Mouse (Mus musculus) heart, adult 2 months (tissue): Measurements from ENCODE around the gene Cdca7. TPM values are rescaled to one million over a fixed set of nuclear protein-coding genes. Genes with fewer than 3 reads are reported as not detected.
A peak's percentile ranks its signal among the peaks of the same experiment; 100 is the strongest.

Experiments
- DNase-seq, 2 experiments: peaks; one replicate each; pipeline ENCODE4 v3.0.0; 2021
- H3K27ac ChIP-seq: fragments of 200-600 bp; 2 replicates; pipeline ENCODE4 v1.8.1; 2022
- H3K27me3 ChIP-seq: fragments of 200-500 bp; 2 replicates; pipeline ENCODE4 v1.6.1; 2012; ENCODE audit warnings: mild to moderate bottlenecking, low read length, inconsistent platforms, mixed read lengths; ENCODE audit not compliant: control insufficient read depth, insufficient read depth
- H3K36me3 ChIP-seq: fragments of 200-500 bp; 2 replicates; pipeline ENCODE4 v1.6.1; 2012; ENCODE audit warnings: low read length, inconsistent platforms; ENCODE audit not compliant: control insufficient read depth, insufficient read depth
- H3K4me1 ChIP-seq: fragments of 200-500 bp; 2 replicates; pipeline ENCODE4 v1.6.1; 2011; ENCODE audit warnings: low read length; ENCODE audit not compliant: control insufficient read depth, insufficient read depth
- H3K4me3 ChIP-seq: fragments of 200-600 bp; 2 replicates; pipeline ENCODE4 v1.8.1; 2022
- H3K79me2 ChIP-seq: fragments of 200-500 bp; replicated peaks from 2 replicates; pipeline ENCODE4 v1.6.1; 2012; ENCODE audit warnings: mild to moderate bottlenecking, inconsistent platforms, low read length, moderate library complexity, mixed read lengths; ENCODE audit not compliant: control insufficient read depth, insufficient read depth
- H3K9ac ChIP-seq: fragments of 200-500 bp; 2 replicates; pipeline ENCODE4 v1.6.1; 2012; ENCODE audit warnings: low read depth, mild to moderate bottlenecking, control low read depth, inconsistent platforms, low read length, mixed read lengths
- CTCF ChIP-seq: fragments of 200-600 bp; IDR thresholded peaks from 2 replicates; pipeline ENCODE4 v1.8.1; 2022; ENCODE audit warnings: antibody characterized with exemption, mild to moderate bottlenecking, moderate library complexity
- EP300 ChIP-seq: fragments of 200-500 bp; IDR thresholded peaks from 2 replicates; pipeline ENCODE4 v1.6.1; 2011; ENCODE audit warnings: low read depth, low read length, control low read depth; ENCODE audit not compliant: insufficient read depth
- POLR2A ChIP-seq: fragments of 200-500 bp; IDR thresholded peaks from 2 replicates; pipeline ENCODE4 v1.6.1; 2011; ENCODE audit warnings: mild to moderate bottlenecking, low read depth, low read length, control low read depth; ENCODE audit not compliant: insufficient read depth
- WGBS: fragments of 180-500 bp; shearing (Covaris S2); methylation state at CpG from one replicate; pipeline ENCODE4 v1.1.7; 2018; 5-methylcytosine and 5-hydroxymethylcytosine counted together
- intact Hi-C: fragments of 180-260 bp; cut with DNase I; formaldehyde crosslinking; loops from one replicate; pipeline ENCODE4 v1.15.1; 2025
- polyA plus RNA-seq: library from polyadenylated mRNA; depleted of rRNA; stranded (reverse); fragments of >200 nt; gene quantifications from 2 replicates; pipeline ENCODE4 v1.2.3, GENCODE M21; 2012
- total RNA-seq, 2 experiments: library from RNA; stranded (reverse); gene quantifications; 2 replicates each; pipeline ENCODE4 v1.2.3; 2021

Cdca7 gene
- total and polyA plus RNA-seq, 3 experiments = 1.2 to 2.5 (median 1.9) TPM

DNA sequence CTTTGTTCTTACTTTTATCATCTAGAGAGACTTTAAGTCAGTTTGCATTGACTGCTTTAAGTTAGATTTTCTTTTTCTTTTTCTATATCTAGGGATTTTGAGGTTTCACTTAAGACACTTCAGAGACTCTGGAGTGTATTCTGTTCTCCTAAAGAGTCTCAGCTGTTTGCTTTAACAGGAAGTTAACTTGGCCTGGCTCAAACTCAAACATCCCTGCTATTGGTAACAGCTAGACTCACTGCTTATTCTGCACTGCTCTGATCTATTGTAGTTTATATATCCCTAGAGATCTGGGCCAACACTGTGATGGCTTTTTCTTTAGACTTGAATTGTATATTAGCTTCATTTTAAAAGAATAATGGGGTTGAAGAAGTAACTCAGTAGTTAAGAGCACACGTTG is 8.4 kb upstream of the Cdca7 start:
- no peaks in the 10 kb centered on the region for H3K36me3 ChIP-seq
- H3K27me3 ChIP-seq = no peaks in the 10 kb centered on the region
- no peak overlapping the region for H3K27ac ChIP-seq
- no peak overlapping the region for H3K4me3 ChIP-seq
- intact Hi-C loops = no loop called here
- no peak for TF ChIP-seq CTCF
- no peak for TF ChIP-seq POLR2A
- no peaks in the 10 kb centered on the region for H3K79me2 ChIP-seq
- WGBS = 74% methylated on average over 1 of the region's 1 CpGs
- DNase-seq = no peak
- no peak overlapping the region for H3K9ac ChIP-seq
- H3K4me1 ChIP-seq = no peaks in the 10 kb centered on the region

DNA sequence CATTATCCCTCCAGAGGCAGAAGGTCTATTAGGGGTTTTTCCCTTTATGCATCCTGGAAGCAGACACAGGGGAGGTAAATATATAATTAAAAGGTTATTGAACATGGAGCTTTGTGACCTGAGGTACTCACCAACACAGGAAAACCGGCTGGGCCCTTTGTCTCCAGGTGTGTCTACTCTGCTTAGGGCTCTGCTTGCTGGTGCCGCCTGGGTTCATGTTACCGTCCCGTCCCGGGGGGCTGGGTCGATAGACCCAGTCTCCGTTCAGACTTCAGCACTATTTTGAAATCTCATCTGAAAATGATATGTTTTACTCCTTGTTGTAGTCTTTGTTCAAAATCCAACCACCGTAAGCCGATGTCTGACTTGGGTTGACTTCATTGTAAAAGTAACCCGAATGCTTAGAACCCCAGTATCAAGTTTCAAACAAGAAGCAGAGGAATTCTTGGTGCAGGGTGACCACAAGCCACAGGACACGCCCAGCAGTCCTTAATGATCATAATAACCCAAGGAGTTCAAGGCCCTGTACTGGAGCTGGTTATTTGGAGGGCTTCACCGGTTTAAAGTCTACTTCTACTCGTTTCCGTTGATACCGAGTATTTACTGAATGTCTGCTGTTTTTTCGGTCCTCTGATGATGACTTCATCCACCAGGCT is 4.4 kb upstream of the Cdca7 start:
- H3K4me1 ChIP-seq = no peaks in the 10 kb centered on the region
- WGBS = 87% methylated on average over 16 of the region's 16 CpGs
- H3K4me3 ChIP-seq = no peak overlapping the region
- DNase-seq = no peak
- intact Hi-C loops = no loop called here
- H3K9ac ChIP-seq = no peak overlapping the region
- TF ChIP-seq CTCF (no peak), POLR2A (no peak), EP300 (no peak)
- no peaks in the 10 kb centered on the region for H3K79me2 ChIP-seq
- H3K27ac ChIP-seq = no peak overlapping the region
- no peaks in the 10 kb centered on the region for H3K27me3 ChIP-seq
- H3K36me3 ChIP-seq = peaks cover 2% of the 10 kb centered on the region; the same call in 1 of the 2 replicates

DNA sequence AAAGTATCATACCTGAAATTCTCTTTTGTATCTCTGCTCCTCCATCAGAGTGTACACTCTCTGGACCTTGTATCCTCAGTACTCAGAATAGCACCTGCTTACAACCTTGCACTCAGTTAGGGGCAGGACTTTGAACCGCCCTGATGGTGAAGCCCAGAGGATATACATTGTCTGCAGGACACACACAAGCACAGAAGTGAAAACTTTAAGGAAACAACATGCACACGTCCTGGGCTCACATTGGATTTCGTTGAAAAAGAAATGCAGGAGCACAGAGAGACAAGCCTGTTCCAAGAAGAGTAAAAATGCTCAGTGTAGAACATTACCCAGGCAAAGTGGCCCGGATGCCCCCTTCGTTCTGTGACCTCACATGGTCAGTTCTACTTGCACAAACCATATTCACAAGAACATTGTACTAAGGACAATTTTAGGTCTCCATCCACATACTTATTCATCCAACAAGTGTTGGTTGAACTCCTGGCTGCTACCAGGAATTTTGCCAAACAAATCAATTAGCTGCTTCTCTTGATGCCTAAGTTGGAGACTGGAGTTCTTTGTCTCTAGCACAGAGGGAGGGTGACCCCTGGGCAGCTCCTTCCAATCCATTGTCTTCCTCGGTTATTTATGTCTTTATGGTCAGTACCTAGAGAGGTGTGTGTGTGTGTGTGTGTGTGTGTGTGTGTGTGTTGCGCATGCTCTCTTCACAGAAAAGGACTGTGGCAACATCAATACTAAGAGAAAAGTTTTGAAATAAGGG is 1.2 kb upstream of the Cdca7 start:
- no peaks in the 10 kb centered on the region for H3K4me1 ChIP-seq

DNA sequence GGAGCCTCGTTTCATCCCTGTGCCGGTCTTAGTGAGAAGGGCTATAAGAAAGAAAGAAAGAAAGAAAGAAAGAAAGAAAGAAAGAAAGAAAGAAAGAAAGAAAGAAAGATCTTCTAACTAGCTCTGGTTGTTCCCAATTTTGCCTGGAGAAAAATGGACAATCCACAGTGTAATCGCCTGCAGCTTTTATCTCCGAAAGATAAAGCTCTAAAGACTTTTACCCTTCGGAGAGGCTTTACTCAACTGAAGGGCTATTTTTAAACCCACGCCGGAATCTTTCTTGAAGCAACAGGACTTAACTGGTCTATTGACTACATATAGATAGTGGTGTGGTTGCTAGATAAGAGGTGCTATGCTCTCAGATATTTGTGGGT is 549 bp upstream of the Cdca7 start:
- H3K4me1 ChIP-seq = no peaks in the 10 kb centered on the region
- H3K4me3 ChIP-seq = peak overlapping the region; percentile 54
- H3K27me3 ChIP-seq = no peaks in the 10 kb centered on the region
- peaks cover 2% of the 10 kb centered on the region; the same call in 1 of the 2 replicates for H3K36me3 ChIP-seq
- WGBS = 4% methylated on average over 7 of the region's 7 CpGs
- no peak for TF ChIP-seq EP300
- no peak for TF ChIP-seq CTCF
- TF ChIP-seq POLR2A = no peak
- intact Hi-C loops = no loop called here
- H3K27ac ChIP-seq = peak overlapping the region; percentile 76
- no peak overlapping the region for H3K9ac ChIP-seq
- DNase-seq = no peak
- no peaks in the 10 kb centered on the region for H3K79me2 ChIP-seq

More for the DNA sequence above, 1.2 kb upstream of the Cdca7 start:
- Histone ChIP-seq H3K36me3 (peaks cover 2% of the 10 kb centered on the region; the same call in 1 of the 2 replicates), H3K79me2 (no peaks in the 10 kb centered on the region), H3K27ac (no peak overlapping the region), H3K27me3 (no peaks in the 10 kb centered on the region), H3K9ac (no peak overlapping the region), H3K4me3 (no peak overlapping the region)
- WGBS = 56% methylated on average over 7 of the region's 7 CpGs
- DNase-seq = no peak
- intact Hi-C loops = no loop called here
- no peak for TF ChIP-seq POLR2A
- TF ChIP-seq CTCF = no peak
- no peak for TF ChIP-seq EP300

DNA sequence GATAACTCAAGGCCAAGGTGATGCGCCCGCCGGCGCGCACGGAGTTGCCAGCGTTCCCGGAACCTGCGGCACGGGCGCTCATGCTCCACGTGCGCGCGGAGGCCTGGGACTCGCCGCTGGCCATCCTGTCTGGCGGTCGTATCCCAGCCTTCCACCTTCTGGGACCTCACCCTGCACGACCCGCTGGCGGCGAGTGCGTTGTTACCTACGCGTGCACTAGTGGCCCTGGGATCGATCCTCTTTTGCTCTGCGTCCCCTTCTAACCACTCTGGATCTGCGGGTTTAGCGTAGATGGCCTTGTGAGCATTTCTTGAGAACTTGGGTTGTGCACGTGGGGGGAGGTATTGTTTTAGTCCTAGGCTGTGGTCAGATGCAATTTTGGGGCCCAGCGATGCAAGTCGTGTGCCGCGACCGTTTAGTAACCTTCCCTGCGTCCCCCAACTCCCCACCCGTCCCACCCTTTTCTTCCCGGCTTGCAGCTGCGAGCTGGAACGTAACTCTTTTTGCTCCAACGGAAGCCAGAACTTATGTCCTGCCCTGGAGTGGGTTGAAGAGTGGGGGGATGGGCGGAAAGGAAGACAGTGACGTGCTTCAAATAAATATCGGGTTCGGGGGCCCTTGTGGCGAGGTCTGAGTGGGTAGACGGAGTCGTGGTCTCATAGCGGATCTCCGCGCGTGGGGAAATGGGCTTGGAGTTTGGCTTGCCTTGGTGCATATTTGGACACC is 690 bp downstream of the Cdca7 start:
- peak; percentile 14 to 21 for DNase-seq
- TF ChIP-seq POLR2A (no peak), CTCF (no peak), EP300 (no peak)
- Histone ChIP-seq H3K79me2 (no peaks in the 10 kb centered on the region), H3K27me3 (no peaks in the 10 kb centered on the region), H3K9ac (peak overlapping the region; percentile 75), H3K36me3 (peaks cover 2% of the 10 kb centered on the region; the same call in 1 of the 2 replicates), H3K27ac (peak overlapping the region; percentile 76), H3K4me3 (peak overlapping the region; percentile 54), H3K4me1 (no peaks in the 10 kb centered on the region)
- WGBS = 3% methylated on average over 53 of the region's 53 CpGs
- intact Hi-C loops = no loop called here
